Mouse (Mus musculus) mature B cell (primary cell): Measurements from ENCODE around the gene Gls.

Source experiments
- in situ Hi-C: fragments of 300-500 bp; cut with MboI; formaldehyde crosslinking; loops from 2 replicates; pipeline ENCODE4 v1.14.3; 2019

The Gls gene

GRCm38 (mm10) chr1:52233143-52233713 is at the start of gene Gls:
Gls (minus strand) TSS chr1:52233232.
- in situ Hi-C loops, result no loop called here

- in situ Hi-C loops, result no loop called here
Measured at GRCm38 (mm10) chr1:52279831-52280595, 47.0 kb upstream of the Gls start.

GRCm38 (mm10) chr1:52279331-52279730 is 46.3 kb upstream of the Gls start:
- in situ Hi-C loops, result no loop called here

- in situ Hi-C loops, result no loop called here
Measured at GRCm38 (mm10) chr1:52278073-52278472, 45.0 kb upstream of the Gls start.

- in situ Hi-C loops, result no loop called here
Measured at GRCm38 (mm10) chr1:52274210-52274609, 41.2 kb upstream of the Gls start.

- in situ Hi-C loops, result no loop called here
Measured at GRCm38 (mm10) chr1:52272018-52272678, 39.1 kb upstream of the Gls start.

GRCm38 (mm10) chr1:52270354-52270753 is 37.3 kb upstream of the Gls start:
- in situ Hi-C loops, result no loop called here

- in situ Hi-C loops, result no loop called here
Measured at GRCm38 (mm10) chr1:52269596-52269995, 36.6 kb upstream of the Gls start.

GRCm38 (mm10) chr1:52268006-52268405 is 35.0 kb upstream of the Gls start:
- in situ Hi-C loops, result no loop called here

- in situ Hi-C loops, result no loop called here
Measured at GRCm38 (mm10) chr1:52267606-52268005, 34.6 kb upstream of the Gls start.

GRCm38 (mm10) chr1:52265886-52266516 is 33.0 kb upstream of the Gls start:
- in situ Hi-C loops, result no loop called here

- in situ Hi-C loops, result no loop called here
Measured at GRCm38 (mm10) chr1:52264290-52264689, 31.3 kb upstream of the Gls start.

- in situ Hi-C loops, result no loop called here
Measured at GRCm38 (mm10) chr1:52260354-52261090, 27.5 kb upstream of the Gls start.

- in situ Hi-C loops, result no loop called here
Measured at GRCm38 (mm10) chr1:52258006-52258749, 25.1 kb upstream of the Gls start.

GRCm38 (mm10) chr1:52256916-52257315 is 23.9 kb upstream of the Gls start:
- in situ Hi-C loops, result no loop called here

GRCm38 (mm10) chr1:52256194-52256593 is 23.2 kb upstream of the Gls start:
- in situ Hi-C loops, result no loop called here

- in situ Hi-C loops, result no loop called here
Measured at GRCm38 (mm10) chr1:52254411-52254810, 21.4 kb upstream of the Gls start.

- in situ Hi-C loops, result no loop called here
Measured at GRCm38 (mm10) chr1:52253386-52253785, 20.4 kb upstream of the Gls start.

GRCm38 (mm10) chr1:52252447-52252846 is 19.4 kb upstream of the Gls start:
- in situ Hi-C loops, result no loop called here

GRCm38 (mm10) chr1:52251038-52251735 is 18.2 kb upstream of the Gls start:
- in situ Hi-C loops, result no loop called here
